Mouse (Mus musculus) ES-E14 (cell line): ENCODE measurements around the gene Acot1. TPM values are rescaled to one million over a fixed set of nuclear protein-coding genes. Genes with fewer than 3 reads are reported as not detected.
"Not testable (repeated sequence)": the region's sequence is repeated elsewhere in the genome, so short reads cannot be mapped to it uniquely, and the experiment has no call there.

Source experiments
- DNase-seq: peaks from one replicate; pipeline ENCODE4 v3.0.0-alpha.2; 2013; ENCODE audit warnings: low read depth, low spot score
- H3K27ac ChIP-seq: 2 replicates; pipeline ENCODE4 v1.5.1; 2012; ENCODE audit warnings: low read depth, mild to moderate bottlenecking, low read length, moderate library complexity, mixed read lengths; ENCODE audit not compliant: poor library complexity, insufficient read depth, severe bottlenecking
- H3K36me3 ChIP-seq: 2 replicates; pipeline ENCODE4 v1.6.1; 2012; ENCODE audit warnings: mild to moderate bottlenecking, low read length, moderate library complexity, mixed read lengths; ENCODE audit not compliant: control insufficient read depth, poor library complexity, insufficient read depth, severe bottlenecking
- H3K4me1 ChIP-seq, 2 experiments: fragments of 150-350 bp in 1 of 2; sonication (generic) in 1 of 2; 2 replicates each; pipeline ENCODE4 v1.6.1; 2012; ENCODE audit warnings: low read length in 2 of 2, mild to moderate bottlenecking in 1 of 2, mixed read lengths in 1 of 2; ENCODE audit not compliant: control insufficient read depth in 2 of 2, insufficient read depth in 2 of 2, poor library complexity in 1 of 2
- H3K4me3 ChIP-seq, 2 experiments: fragments of 150-350 bp in 1 of 2; sonication (generic) in 1 of 2; 2 replicates each; pipeline ENCODE4 v1.5.1; 2012; ENCODE audit warnings: low read length in 2 of 2, low read depth in 1 of 2, mild to moderate bottlenecking in 1 of 2, mixed read lengths in 1 of 2; ENCODE audit not compliant: insufficient read depth in 1 of 2, poor library complexity in 1 of 2, severe bottlenecking in 1 of 2
- H3K9ac ChIP-seq: 2 replicates; pipeline ENCODE4 v1.6.1; 2012; ENCODE audit warnings: low read depth, mild to moderate bottlenecking, low read length, mixed read lengths; ENCODE audit not compliant: poor library complexity, insufficient read depth, severe bottlenecking
- H3K9me3 ChIP-seq: fragments of 150-350 bp; sonication (generic); 2 replicates; pipeline ENCODE4 v1.6.1; 2012; ENCODE audit warnings: low read depth, mild to moderate bottlenecking, low read length; ENCODE audit not compliant: control insufficient read depth, insufficient read depth
- CHD2 ChIP-seq: IDR thresholded peaks from 2 replicates; pipeline ENCODE4 v1.6.1; 2014; ENCODE audit warnings: mild to moderate bottlenecking, low read depth, low read length, inconsistent platforms
- HCFC1 ChIP-seq: IDR thresholded peaks from 2 replicates; pipeline ENCODE4 v1.6.1; 2012; ENCODE audit warnings: low read length, inconsistent platforms, borderline replicate concordance; ENCODE audit not compliant: insufficient read depth
- MAFK ChIP-seq: IDR thresholded peaks from 2 replicates; pipeline ENCODE4 v1.6.1; 2014; ENCODE audit warnings: mild to moderate bottlenecking, low read depth, low read length, inconsistent platforms; ENCODE audit not compliant: insufficient read depth
- ZC3H11A ChIP-seq: IDR thresholded peaks from 2 replicates; pipeline ENCODE4 v1.6.1; 2012; ENCODE audit warnings: low read depth, mild to moderate bottlenecking, inconsistent platforms, low read length, borderline replicate concordance
- ZNF384 ChIP-seq: IDR thresholded peaks from 2 replicates; pipeline ENCODE4 v1.6.1; 2012; ENCODE audit warnings: low read depth, low read length, inconsistent platforms
- in situ Hi-C, 2 experiments: fragments of 600-800 bp; cut with MboI; formaldehyde crosslinking; loops; one replicate each; pipeline ENCODE4 v1.15.1; 2025; ENCODE audit warnings: low sequenced_read_pairs in 2 of 2, inconsistent platforms in 1 of 2; ENCODE audit not compliant: unreplicated experiment in 2 of 2
- total RNA-seq: library from RNA; depleted of rRNA; stranded (reverse); fragments of 300-350 nt; gene quantifications from 2 replicates; pipeline ENCODE4 v1.2.3, GENCODE M21; 2012; rRNA removed

Acot1 gene
- 10.2 and 19.3 TPM in 2 replicates for total RNA-seq

- peak within 1 kb of the TSS; percentile 54 to 68 for H3K4me3 ChIP-seq
- in situ Hi-C loops, DNase-seq, H3K9me3 ChIP-seq, H3K4me1 ChIP-seq, H3K36me3 ChIP-seq: not testable (repeated sequence)
- H3K27ac ChIP-seq: peak within 1 kb of the TSS; percentile 28; the same call in 1 of the 2 replicates
- H3K9ac ChIP-seq: peak within 1 kb of the TSS; percentile 64
Measured at GRCm38 (mm10) chr12:84009171-84009965, at the start of gene Acot1. TSS of gene Acot1 (plus strand) at chr12:84009490.

GRCm38 (mm10) chr12:83965235-83965634 is 44.1 kb upstream of the Acot1 start:
- no peak overlapping the region for H3K9ac ChIP-seq
- no peaks in the 10 kb centered on the region for H3K9me3 ChIP-seq
- H3K36me3 ChIP-seq: no peaks in the 10 kb centered on the region
- H3K4me1 ChIP-seq: no peaks in the 10 kb centered on the region
- in situ Hi-C loops: no loop called here
- no peak for DNase-seq
- no peak overlapping the region for H3K27ac ChIP-seq
- TF ChIP-seq ZNF384 (no peak), MAFK (no peak), ZC3H11A (no peak), CHD2 (no peak), HCFC1 (no peak)
- H3K4me3 ChIP-seq: no peak overlapping the region

- in situ Hi-C loops: no loop called here
- H3K4me3 ChIP-seq: no peak overlapping the region
- TF ChIP-seq ZNF384 (no peak), CHD2 (no peak), ZC3H11A (peak; percentile 79; the same call in 1 of the 2 replicates)
- H3K9me3 ChIP-seq: no peaks in the 10 kb centered on the region
- DNase-seq: no peak
- no peak overlapping the region for H3K9ac ChIP-seq
- H3K27ac ChIP-seq: no peak overlapping the region
- H3K36me3 ChIP-seq: no peaks in the 10 kb centered on the region
- H3K4me1 ChIP-seq: no peaks in the 10 kb centered on the region; a peak in 1 of 4 replicates
Measured at GRCm38 (mm10) chr12:83972117-83972516, 37.2 kb upstream of the Acot1 start.

- no peaks in the 10 kb centered on the region for H3K36me3 ChIP-seq
- in situ Hi-C loops: no loop called here
- no peaks in the 10 kb centered on the region; a peak in 1 of 4 replicates for H3K4me1 ChIP-seq
- H3K9me3 ChIP-seq: no peaks in the 10 kb centered on the region
- DNase-seq: no peak
- H3K4me3 ChIP-seq: no peak overlapping the region
- TF ChIP-seq CHD2: no peak
- TF ChIP-seq ZC3H11A: no peak
- no peak for TF ChIP-seq HCFC1
- TF ChIP-seq ZNF384: no peak
- TF ChIP-seq MAFK: no peak
- no peak overlapping the region for H3K9ac ChIP-seq
- no peak overlapping the region for H3K27ac ChIP-seq
Measured at GRCm38 (mm10) chr12:83978862-83979261, 30.4 kb upstream of the Acot1 start.

- Histone ChIP-seq H3K27ac (no peak overlapping the region), H3K4me3 (no peak overlapping the region), H3K4me1 (peaks cover 0 to under 1% of the 10 kb centered on the region in 2 experiments; a peak in 1 of 4 replicates), H3K9me3 (no peaks in the 10 kb centered on the region), H3K36me3 (no peaks in the 10 kb centered on the region), H3K9ac (no peak overlapping the region)
- TF ChIP-seq ZNF384 (no peak), ZC3H11A (no peak), HCFC1 (no peak), MAFK (no peak), CHD2 (no peak)
- DNase-seq: no peak
- in situ Hi-C loops: no loop called here
Measured at GRCm38 (mm10) chr12:83981615-83982014, 27.7 kb upstream of the Acot1 start.
